Mouse (Mus musculus) bone marrow macrophage, adult 2 months (primary cell): ENCODE measurements around the gene Lrrk1.

ENCODE experiments used
- CTCF ChIP-seq: IDR thresholded peaks from 2 replicates; pipeline ENCODE4 v1.5.1; 2012; ENCODE audit warnings: low read depth, mild to moderate bottlenecking, low read length, moderate library complexity
- POLR2A ChIP-seq: IDR thresholded peaks from 2 replicates; pipeline ENCODE4 v1.6.1; 2012; ENCODE audit warnings: mild to moderate bottlenecking, low read depth, low read length, borderline replicate concordance

GRCm38 (mm10) chr7:66365411-66365810 is 22.7 kb downstream of the Lrrk1 start:
- TF ChIP-seq CTCF, result no peak
- TF ChIP-seq POLR2A, result no peak
